Mouse (Mus musculus): ENCODE measurements at regions not wholly inside any gene's neighbourhood (a gene's known extent, or its start where the extent isn't known, plus 50 kb on each side); places are given as distances from the start of the nearest gene placed in this dataset.

- no peak for DNase-seq
Observed at GRCm38 (mm10) chr14:67626181-67626580, 1617.2 kb upstream of the Gulo start.

DNA sequence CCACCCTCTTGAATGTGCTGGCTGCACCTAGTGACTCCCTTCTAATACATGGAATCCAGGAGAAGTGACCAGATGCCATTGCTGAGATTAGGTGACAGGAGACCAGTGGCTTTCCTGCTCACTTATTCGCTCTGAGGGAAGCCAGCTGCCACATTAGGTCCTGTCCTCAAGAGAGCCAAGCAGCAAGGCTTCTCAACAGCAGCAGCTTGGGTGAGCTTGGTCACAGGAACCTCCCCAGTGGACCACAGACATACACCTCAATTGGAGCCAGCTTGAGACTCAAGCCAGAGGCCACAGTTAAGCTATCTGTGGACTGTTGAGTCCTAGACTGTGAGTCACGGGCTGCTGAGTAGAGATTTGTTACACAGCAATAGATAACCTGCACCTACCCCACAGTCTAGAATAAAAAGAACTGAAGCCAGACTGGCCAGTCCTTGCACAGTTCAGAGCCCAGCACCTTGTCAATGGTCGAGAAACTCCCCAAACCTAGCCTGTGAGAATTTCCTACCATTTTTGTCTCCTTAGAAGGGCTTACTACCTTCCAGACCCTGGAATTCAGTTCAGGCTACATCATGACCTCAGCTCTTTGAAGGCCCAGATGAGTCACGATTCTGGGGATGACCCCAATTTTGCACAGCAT, 1615.0 kb upstream of the Gulo start:
- no peak for DNase-seq

GRCm38 (mm10) chr14:67622911-67623310, 1613.9 kb upstream of the Gulo start:
- DNase-seq, result no peak

GRCm38 (mm10) chr14:67621486-67621885, 1612.5 kb upstream of the Gulo start:
- DNase-seq, result no peak

DNA sequence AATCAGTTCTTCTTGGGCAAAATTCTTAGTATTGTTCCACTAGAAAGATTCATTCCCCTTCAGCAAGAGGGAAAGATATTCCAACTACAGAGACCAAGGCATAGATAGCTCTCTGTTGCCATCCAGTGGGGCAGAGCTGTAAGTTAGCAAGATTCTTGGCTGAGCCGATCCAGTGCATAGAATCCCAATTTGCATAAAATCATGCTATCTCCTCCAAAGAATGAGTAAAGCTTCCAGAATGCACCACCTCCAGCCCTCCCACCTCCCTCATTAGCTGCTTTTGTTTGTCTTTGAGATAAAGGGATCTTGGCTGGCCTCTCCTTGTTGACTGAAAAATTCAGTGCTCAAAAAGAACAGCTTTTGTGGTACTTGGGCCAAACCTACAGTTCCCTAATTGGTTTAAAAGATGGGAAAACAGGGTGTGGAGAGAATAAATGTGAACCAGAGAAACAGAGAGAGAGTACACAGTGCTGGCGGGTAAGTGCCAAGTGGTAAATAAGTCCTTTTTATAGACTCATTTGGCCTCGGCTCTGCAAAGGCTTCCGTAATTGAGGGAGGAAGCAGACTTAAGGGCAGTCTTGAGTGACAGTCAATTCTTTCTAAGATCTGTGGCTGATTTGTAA, 1612.0 kb upstream of the Gulo start:
- peak; percentile 38 for DNase-seq

- no peak for DNase-seq
Observed at GRCm38 (mm10) chr14:67619571-67619970, 1610.6 kb upstream of the Gulo start.

DNA sequence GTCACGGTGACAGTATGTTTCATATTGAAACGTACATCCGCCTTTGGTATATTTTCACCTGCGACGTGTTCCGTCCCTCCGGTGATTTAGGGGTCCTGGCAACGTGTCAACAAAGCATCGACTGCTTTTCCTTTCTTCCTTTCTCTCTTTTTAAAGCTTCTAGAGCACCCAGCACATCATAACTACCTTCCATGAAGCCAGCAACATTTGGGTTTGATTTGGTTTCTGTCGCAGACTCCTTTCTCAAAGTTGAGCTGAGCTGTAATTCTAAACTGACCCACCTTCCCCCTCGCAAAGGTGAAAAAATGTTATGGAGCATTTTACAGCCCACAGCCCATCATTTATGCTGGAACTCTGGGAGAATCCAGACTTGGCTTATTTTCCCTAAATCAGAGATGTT, 1605.4 kb upstream of the Gulo start:
- DNase-seq, result no peak

DNA sequence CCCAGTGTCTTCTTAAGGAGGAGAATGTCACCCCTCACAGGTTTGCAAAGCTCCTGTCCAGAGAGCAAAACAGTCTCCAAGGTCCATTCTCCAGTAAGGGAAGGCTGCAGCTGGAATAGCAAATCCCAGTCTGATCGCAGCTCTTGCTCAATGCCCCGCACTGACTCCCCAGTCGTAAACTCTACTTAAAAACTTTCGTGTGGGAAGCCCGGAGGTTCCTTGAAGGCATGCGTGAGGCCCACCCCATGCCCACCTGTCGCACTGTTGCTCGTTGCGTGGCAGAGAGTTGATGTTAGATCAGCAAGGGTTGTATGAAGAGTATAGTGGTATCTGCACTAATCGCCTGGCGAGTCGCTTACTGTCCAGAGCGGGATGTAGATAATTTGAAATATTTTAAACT, 1604.7 kb upstream of the Gulo start:
- no peak for DNase-seq

DNA sequence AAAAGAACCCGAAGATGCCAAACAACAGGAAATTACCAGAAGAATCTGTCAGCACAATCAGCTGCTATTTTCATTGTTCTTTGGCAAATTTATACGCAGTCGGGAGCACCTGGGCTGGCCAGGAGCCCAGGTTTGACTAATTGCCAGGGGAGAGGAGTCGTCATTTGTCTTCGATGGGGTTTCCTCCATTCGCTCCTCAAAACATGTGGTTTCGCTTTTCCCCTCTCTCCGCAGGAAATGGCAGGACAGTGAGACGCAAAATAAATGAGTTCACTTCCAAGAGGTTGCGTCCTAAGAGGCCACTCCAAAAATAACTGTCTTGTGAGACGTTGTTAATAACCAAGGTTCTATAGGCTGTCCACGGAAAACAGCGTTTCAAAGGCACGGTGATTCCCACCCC, 1604.2 kb upstream of the Gulo start:
- DNase-seq, result peak; percentile 38

DNA sequence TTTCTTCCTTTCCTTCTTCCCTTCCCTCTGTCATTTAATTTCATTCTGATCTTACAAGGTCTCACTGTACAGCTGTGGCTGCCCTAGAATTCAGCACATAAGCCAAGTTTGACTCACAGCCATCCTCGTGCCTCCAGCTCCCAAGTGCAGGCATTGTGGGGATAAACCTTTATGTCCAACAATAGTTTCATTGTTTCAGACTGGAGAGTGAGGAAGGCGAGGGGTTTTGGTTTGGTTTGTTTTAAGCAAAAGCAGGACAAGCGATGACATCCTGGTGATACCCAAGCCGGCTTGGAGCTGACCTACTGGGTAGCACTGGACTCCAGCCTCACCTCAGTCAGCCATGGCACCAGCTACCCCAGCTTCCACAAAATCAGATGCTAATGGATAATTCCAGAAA, 1603.5 kb upstream of the Gulo start:
- no peak for DNase-seq

DNA sequence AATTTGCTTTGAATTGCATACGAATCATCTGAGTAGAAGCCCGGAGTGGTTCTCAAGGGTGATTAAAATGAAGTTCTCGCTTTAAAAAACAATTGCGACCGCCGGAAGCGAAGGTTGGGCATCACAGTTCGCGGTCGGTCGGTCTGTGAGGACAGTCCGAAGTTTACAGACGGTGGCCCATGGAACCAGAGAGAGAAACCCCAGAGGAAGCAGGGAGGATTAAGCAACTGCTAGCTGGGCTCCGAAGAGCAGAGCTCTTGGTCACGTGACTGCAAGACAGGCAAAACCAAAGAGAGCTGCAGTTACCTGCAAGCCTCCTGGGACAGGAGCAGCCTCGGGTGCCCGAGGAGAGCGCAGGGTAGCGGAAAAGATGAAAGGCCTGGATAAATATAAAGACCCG, 1599.3 kb upstream of the Gulo start:
- no peak for DNase-seq

GRCm38 (mm10) chr14:67602960-67603359, 1594.0 kb upstream of the Gulo start:
- no peak for DNase-seq

DNA sequence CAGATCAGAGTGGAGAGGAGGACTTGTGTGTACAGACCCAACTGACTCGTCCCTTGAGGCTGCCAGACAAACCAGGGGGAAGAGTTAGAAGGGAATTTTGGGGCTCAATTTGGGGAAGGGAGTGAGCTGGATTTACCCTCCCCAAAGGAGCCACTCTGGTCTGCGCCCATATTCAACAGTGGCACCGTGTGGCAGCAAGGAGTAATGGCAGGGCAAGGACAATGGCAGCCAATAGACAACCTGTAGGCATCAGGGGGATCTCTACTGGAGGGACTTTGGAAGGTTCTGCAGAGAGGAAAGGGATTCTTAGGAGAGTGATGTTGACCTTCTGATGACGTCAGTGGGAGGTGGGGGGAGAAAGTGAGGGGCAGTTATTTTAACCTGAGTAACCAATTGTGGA, 1590.7 kb upstream of the Gulo start:
- no peak for DNase-seq

DNA sequence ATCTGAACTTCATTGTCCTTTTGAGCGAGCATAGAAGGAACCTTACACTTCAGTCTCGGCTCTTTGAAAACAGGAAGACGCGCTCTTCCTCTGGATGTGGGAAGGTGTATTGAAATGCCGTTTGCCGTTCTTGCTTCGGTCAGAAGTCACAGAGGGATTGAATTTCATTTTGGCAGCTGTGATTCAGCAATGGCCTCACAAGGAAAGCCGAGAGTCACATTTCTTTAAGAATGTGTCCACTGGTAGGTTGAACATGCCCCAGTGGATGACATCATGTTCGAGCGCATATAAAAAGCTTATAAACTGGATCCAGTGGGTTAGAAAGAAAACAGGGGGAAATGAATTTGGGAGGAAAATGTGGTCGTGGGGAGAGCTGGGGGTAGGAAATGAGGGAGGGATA, 1579.6 kb upstream of the Gulo start:
- no peak for DNase-seq

DNA sequence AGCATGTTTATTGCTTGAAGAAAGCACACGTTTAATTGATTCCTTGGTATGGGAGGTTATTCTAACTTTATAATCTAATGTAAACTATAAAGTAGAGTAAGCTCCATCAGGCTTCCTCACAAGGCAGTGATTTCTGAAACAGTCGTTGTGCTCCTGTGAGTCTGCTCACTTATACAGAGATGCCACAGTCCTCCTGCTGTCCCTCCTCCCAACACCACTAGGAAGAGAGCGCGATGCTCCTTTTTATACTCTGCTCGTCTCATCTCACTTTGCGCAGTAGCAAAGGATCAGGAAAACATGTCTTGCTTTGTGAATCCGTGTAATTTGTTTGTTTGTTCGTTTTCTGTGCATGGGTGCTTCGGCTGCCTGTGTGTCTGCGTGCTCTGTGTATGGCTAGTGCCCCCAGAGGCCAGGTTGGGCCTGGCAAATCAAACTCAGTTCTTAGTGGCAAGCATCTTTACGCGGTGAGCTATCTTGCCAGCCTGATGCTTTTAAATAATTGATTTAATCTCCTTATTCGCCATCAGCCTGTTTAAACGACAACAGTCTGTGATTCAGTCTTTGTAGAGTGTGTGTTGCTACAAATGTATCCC, 1575.5 kb upstream of the Gulo start:
- DNase-seq, result no peak

DNA sequence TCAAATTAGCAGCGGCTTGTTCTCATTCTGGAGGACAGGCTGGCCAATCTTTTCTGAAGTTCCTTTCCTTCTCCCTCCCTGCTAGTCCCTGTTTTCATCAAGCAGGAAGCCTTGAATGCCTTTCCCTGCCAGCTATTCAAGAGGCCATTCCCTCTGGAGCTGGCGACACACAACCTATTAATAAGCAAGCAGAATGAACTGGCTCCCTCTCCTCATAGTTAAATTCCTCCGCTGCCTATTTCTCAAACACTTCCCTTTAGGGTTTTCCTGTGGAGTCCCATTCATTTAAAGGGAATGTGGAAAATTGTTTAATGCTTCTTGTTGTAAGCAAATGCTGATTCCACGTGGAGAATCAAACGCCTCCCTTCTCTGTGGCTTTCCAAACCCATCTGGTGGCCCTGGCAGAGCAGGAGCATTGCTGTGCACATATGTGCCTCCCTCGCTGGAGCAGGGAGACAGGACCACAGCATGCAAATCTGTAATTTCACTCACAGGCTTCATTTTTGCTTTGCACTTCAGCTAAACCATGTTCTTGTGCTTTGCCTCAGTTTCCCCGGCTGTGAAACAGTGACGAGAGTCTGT, 1573.3 kb upstream of the Gulo start:
- no peak for DNase-seq

- no peak for DNase-seq
Observed at GRCm38 (mm10) chr14:67574346-67574949, 1565.4 kb upstream of the Gulo start.

DNA sequence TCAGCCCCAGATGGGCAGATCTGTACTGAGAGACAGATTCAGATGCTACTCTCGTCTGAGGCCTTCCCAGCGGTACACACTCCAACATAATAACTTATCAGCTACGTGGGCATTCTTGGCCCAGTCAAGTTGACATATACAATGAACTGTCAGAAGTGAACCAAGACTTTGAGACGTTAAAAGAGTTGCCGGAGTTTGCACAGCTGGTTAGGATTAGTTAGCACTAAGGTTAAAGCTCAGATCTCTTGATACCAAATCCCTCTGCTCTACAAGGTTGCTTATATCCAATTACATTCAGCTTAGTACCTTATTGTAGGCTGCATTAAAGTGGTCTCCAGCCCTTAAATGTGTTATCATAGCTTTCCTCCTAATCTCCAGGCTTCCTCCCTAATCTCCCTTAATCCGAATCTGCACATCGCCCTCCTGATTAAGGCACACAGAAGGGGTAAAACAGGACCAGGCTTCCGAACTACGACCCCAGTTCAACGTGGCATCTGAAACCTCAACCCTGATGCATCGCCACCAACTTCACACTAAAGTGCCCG, 1564.5 kb upstream of the Gulo start:
- no peak for DNase-seq

DNA sequence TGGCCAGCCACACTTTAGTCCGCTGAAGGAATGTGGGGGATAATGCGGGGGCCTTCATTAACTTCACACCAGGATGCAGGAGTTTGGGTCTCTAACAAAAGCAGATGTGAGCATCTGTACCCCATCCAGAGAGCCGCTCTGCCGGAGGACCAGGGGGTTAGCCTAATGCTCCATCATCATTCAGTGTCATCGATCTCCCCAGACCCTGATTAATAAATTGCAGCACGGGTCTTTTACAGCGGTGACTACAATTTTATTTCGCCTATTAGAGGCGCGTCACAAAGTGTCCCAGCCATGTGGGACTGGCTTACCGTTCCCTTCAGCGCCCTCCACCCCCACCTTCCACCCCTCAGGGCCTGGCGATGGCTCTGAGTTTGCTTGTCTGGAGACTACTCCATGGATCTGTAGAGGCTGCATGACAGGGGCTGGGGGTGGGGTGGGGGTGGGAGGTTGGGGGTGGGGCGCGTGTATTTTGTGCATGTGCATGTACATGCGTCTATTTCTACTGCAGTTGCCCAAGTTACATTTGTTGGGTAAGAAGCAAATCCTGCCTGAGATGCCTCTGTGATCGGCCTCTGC, 1560.8 kb upstream of the Gulo start:
- no peak for DNase-seq

DNA sequence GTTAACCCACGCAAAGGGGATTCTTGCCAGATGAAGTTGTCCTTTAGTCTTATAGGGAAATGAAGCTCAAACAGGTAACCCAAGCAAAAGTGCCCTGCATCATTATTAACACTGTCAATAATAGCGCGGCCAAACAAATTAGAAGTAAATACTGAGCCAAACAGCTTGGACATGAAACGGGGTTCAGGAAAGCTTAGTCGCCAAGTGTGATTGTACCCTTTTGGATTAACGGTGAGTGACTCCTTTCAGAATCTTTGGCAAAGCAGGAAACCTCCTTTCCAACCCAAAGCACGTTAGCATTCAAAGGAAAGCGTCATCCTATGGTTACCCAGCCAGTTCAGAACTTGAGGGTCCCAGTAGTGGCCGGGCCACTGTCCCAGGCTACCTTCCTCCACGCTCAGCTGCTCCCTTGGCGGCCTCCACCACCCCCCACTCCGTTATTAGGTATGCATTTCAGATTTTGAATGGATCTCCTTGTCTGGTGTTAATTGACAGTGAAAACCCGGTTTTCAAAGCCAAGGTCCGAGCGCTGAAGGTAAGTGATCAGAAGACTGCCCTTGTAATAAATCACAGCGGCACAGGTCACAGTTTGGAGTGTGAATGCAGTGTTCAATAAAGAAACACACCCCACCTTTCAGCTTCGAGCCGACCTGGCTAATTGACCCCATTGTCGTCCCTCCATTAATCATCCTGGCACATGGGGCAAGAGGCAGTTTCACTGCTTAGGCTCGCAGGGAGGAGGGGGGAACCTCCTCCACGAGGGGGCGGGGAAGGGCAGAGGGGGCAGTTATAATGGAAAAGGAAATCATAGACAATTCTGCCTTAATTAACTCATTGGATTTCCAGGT, 1560.1 kb upstream of the Gulo start:
- no peak for DNase-seq

DNA sequence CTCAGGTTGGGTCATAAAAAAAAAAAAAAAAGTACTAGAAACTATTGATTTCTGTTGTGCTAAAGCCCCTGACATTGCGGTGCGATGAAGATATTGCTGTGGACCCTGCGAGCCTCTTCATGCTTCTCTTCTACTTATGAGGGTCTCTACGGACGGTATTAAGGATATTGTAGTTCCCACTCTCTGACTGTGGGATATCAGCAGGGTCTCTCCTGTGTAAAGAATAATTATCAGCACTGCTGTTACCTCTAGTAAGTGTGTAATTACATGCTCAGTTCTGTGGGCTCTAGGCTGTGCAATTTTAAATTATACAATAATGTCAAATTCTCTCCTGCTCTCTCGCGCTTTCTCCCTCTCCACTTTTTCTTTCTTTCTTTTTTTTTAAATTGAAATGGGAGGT, 1545.9 kb upstream of the Gulo start:
- no peak for DNase-seq
